Mouse (Mus musculus) limb, embryonic 13.5 days (tissue): Measurements from ENCODE around the gene Ascc1. TPM values are rescaled to one million over a fixed set of nuclear protein-coding genes. Genes with fewer than 3 reads are reported as not detected.

Experiments used
- ATAC-seq: fragments of 200-750 bp; cut with Nextera tagmentation; 2 replicates; pipeline ENCODE4 v1.8.0; 2017; ENCODE audit warnings: low read depth, moderate number of reproducible peaks, moderate TSS enrichment; ENCODE audit not compliant: low FRiP score
- H3K27ac ChIP-seq: fragments of 300-500 bp; sonication (generic); 2 replicates; pipeline ENCODE4 v1.5.1; 2015; ENCODE audit warnings: inconsistent platforms, mild to moderate bottlenecking, moderate library complexity
- H3K27me3 ChIP-seq: fragments of 300-500 bp; sonication (generic); 2 replicates; pipeline ENCODE4 v1.6.1; 2015; ENCODE audit warnings: mild to moderate bottlenecking, inconsistent platforms
- H3K36me3 ChIP-seq: fragments of 300-500 bp; sonication (generic); 2 replicates; pipeline ENCODE4 v1.6.1; 2015; ENCODE audit warnings: inconsistent platforms, mild to moderate bottlenecking, moderate library complexity
- H3K4me1 ChIP-seq: fragments of 300-500 bp; sonication (generic); 2 replicates; pipeline ENCODE4 v1.6.1; 2015; ENCODE audit warnings: inconsistent platforms
- H3K4me2 ChIP-seq: fragments of 300-500 bp; sonication (generic); replicated peaks from 2 replicates; pipeline ENCODE4 v1.6.1; 2015; ENCODE audit warnings: inconsistent platforms, mild to moderate bottlenecking, moderate library complexity
- H3K4me3 ChIP-seq: fragments of 300-500 bp; sonication (generic); 2 replicates; pipeline ENCODE4 v1.5.1; 2015; ENCODE audit warnings: moderate library complexity, mild to moderate bottlenecking, inconsistent platforms
- H3K9ac ChIP-seq: fragments of 300-500 bp; sonication (generic); 2 replicates; pipeline ENCODE4 v1.6.1; 2015; ENCODE audit warnings: mild to moderate bottlenecking, inconsistent platforms
- H3K9me3 ChIP-seq: fragments of 300-500 bp; sonication (generic); 2 replicates; pipeline ENCODE4 v1.6.1; 2016; ENCODE audit warnings: inconsistent platforms
- WGBS: fragments of 180-500 bp; shearing (Covaris S2); methylation state at CpG from one replicate; pipeline ENCODE4 v1.1.7; 2015; 5-methylcytosine and 5-hydroxymethylcytosine counted together
- polyA plus RNA-seq: library from polyadenylated mRNA; unstranded; fragments of >200 nt; fragmentation: Nextera tagmentation; extraction: Ambion mirVana; gene quantifications from 2 replicates; pipeline ENCODE4 v1.2.1, GENCODE M21; 2015

The Ascc1 gene
- polyA plus RNA-seq, 1 experiment from 2014 or later = 44.9 TPM

DNA sequence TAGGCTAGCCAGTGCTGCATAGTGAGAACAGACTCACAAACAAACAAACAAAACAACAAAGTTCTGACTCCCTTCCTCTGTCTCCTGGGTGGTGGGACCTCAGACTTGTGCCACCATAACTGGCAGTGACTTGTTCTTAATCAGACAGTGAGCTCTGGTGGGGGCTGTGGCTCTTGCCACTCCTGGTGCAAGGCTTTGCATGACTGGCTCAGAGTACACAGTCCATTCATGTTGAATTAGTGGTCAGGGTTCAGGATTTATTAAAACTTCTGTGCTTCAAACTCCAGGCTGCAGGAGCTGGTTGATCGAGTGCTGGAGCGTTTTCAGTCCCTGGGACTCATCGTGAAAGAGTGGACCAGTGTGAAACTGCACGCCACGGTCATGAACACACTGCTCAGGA lies 59.6 kb downstream of the Ascc1 start:
- H3K27me3 ChIP-seq = no peaks in the 10 kb centered on the region
- H3K36me3 ChIP-seq = peaks cover 25% of the 10 kb centered on the region
- no peak overlapping the region for H3K4me2 ChIP-seq
- WGBS = 74% methylated on average over 5 of the region's 5 CpGs
- no peak overlapping the region for H3K27ac ChIP-seq
- peaks cover 9% of the 10 kb centered on the region for H3K9me3 ChIP-seq
- H3K9ac ChIP-seq = no peak overlapping the region
- no peak for ATAC-seq
- peaks cover 9% of the 10 kb centered on the region; the same call in 1 of the 2 replicates for H3K4me1 ChIP-seq
- no peak overlapping the region for H3K4me3 ChIP-seq

- Histone ChIP-seq H3K9me3 (peaks cover 2% of the 10 kb centered on the region), H3K4me2 (no peak overlapping the region), H3K27me3 (no peaks in the 10 kb centered on the region), H3K36me3 (peaks cover 17% of the 10 kb centered on the region), H3K9ac (no peak overlapping the region), H3K27ac (no peak overlapping the region; the same call in 1 of the 2 replicates), H3K4me3 (no peak overlapping the region), H3K4me1 (peaks cover 9% of the 10 kb centered on the region; the same call in 1 of the 2 replicates)
- no peak for ATAC-seq
- 36% methylated on average over 5 of the region's 5 CpGs for WGBS
Measured at GRCm38 (mm10) chr10:60062931-60063330, 60.3 kb downstream of the Ascc1 start.

GRCm38 (mm10) chr10:60066524-60066923 lies 63.9 kb downstream of the Ascc1 start:
- Histone ChIP-seq H3K9me3 (no peaks in the 10 kb centered on the region), H3K4me1 (peaks cover 24% of the 10 kb centered on the region), H3K27me3 (no peaks in the 10 kb centered on the region), H3K4me3 (no peak overlapping the region), H3K27ac (no peak overlapping the region), H3K4me2 (no peak overlapping the region), H3K9ac (no peak overlapping the region), H3K36me3 (peaks cover 16% of the 10 kb centered on the region)
- no peak for ATAC-seq
- 66% methylated on average over 3 of the region's 3 CpGs for WGBS

DNA sequence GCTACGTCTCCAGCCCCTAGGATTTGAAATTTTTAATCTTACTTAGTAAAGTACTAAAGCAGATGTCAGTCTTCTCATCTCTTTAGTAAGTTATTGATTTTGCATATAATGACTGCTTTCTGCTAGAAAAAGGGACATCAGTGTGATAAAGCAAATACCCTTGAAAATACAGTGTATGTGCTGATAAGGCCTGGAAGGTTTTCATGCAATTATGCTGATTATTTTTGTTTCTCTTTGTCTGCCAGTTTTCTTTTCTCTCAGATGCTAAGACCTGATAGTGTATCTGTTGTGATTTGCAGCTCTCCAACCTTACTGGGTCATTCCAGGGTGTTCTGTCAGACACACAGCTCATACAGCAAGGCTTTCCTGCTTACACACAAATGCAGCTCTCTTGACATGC lies 72.6 kb downstream of the Ascc1 start:
- 85% methylated on average over 1 of the region's 1 CpGs for WGBS
- no peak for ATAC-seq

DNA sequence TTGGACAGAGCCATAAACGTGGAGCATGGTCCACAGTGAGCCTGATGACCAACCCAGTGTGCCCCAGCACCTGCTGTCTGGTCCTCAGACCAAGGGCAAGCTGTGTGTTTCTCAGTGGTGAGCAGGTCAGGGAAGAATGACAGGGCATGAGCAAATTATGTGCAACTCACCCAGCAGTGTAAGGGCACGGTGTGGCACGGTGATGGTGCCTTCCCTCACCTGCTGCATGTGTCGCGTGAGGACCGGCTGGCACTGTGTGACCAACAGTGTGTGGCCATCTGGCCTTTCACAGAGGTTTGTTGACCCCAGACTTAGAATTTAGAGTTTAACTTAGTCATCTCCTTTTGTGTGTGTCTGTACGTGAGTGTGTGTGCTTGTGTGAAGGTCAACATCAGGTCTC lies 74.6 kb downstream of the Ascc1 start:
- Histone ChIP-seq H3K27me3 (no peaks in the 10 kb centered on the region), H3K36me3 (no peaks in the 10 kb centered on the region), H3K4me1 (peaks cover 47% of the 10 kb centered on the region), H3K4me3 (no peak overlapping the region), H3K9ac (no peak overlapping the region), H3K27ac (no peak overlapping the region), H3K4me2 (no peak overlapping the region), H3K9me3 (no peaks in the 10 kb centered on the region)
- no peak for ATAC-seq
- WGBS = 91% methylated on average over 7 of the region's 7 CpGs

More for the DNA sequence above, 72.6 kb downstream of the Ascc1 start:
- no peak overlapping the region for H3K4me2 ChIP-seq
- H3K9me3 ChIP-seq = no peaks in the 10 kb centered on the region
- no peaks in the 10 kb centered on the region for H3K27me3 ChIP-seq
- peaks cover 26% of the 10 kb centered on the region for H3K4me1 ChIP-seq
- H3K36me3 ChIP-seq = no peaks in the 10 kb centered on the region
- H3K4me3 ChIP-seq = no peak overlapping the region
- no peak overlapping the region for H3K9ac ChIP-seq
- no peak overlapping the region for H3K27ac ChIP-seq

GRCm38 (mm10) chr10:60077736-60078560 lies 75.3 kb downstream of the Ascc1 start:
- Histone ChIP-seq H3K27me3 (no peaks in the 10 kb centered on the region), H3K4me2 (no peak overlapping the region), H3K4me1 (peaks cover 49% of the 10 kb centered on the region), H3K9me3 (no peaks in the 10 kb centered on the region), H3K36me3 (no peaks in the 10 kb centered on the region), H3K9ac (no peak overlapping the region), H3K27ac (no peak overlapping the region), H3K4me3 (no peak overlapping the region)
- no peak for ATAC-seq
- 63% methylated on average over 18 of the region's 18 CpGs for WGBS

DNA sequence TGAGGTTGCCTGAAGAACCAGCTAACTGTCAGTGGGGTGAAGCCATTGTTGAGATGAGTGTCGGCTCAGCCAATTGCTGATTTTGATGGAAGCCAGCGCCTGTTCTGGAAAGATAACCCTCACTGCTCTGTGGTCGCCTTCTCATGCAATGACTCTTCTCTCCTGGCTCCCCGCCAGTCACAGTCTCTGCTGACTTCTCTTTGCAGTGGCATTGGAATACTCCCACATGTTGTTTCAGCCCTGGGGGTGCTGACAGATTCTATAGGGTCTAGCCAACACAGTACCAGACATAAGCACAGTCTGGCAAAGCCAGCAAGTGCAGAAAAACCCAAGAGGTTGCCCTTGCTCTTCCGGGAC lies 75.9 kb downstream of the Ascc1 start:
- peaks cover 49% of the 10 kb centered on the region for H3K4me1 ChIP-seq
- H3K36me3 ChIP-seq = no peaks in the 10 kb centered on the region
- H3K9ac ChIP-seq = no peak overlapping the region
- H3K4me3 ChIP-seq = no peak overlapping the region
- WGBS = 71% methylated on average over 5 of the region's 5 CpGs
- no peaks in the 10 kb centered on the region for H3K9me3 ChIP-seq
- ATAC-seq = no peak
- H3K4me2 ChIP-seq = no peak overlapping the region
- no peak overlapping the region for H3K27ac ChIP-seq
- H3K27me3 ChIP-seq = no peaks in the 10 kb centered on the region

GRCm38 (mm10) chr10:60080171-60080570 lies 77.6 kb downstream of the Ascc1 start:
- Histone ChIP-seq H3K27ac (peak overlapping the region; percentile 81), H3K4me1 (peaks cover 49% of the 10 kb centered on the region), H3K4me2 (peak overlapping the region; percentile 29), H3K27me3 (no peaks in the 10 kb centered on the region), H3K9ac (no peak overlapping the region), H3K9me3 (no peaks in the 10 kb centered on the region), H3K4me3 (no peak overlapping the region), H3K36me3 (no peaks in the 10 kb centered on the region)
- no peak for ATAC-seq
- WGBS = 75% methylated on average over 3 of the region's 3 CpGs

DNA sequence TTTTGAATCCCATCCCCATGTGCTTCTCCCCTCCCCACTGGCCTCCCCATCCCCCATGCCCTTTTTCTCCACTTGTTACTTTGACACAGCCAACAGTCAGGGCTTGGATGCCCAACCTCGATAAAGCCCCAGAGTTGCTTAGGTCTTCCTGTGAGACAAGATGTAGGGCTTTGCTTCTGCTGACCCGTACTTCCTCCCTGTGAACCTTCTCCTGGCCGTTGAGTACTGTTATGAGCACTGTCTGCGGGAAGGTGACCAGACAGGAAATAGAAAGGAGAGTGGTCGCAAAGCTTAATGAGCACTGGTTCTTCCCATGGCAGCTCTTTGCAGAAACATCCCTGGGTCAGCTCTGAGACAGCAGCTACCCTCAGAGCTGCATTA lies 78.0 kb downstream of the Ascc1 start:
- H3K4me1 ChIP-seq = peaks cover 49% of the 10 kb centered on the region
- peak overlapping the region; percentile 29 for H3K4me2 ChIP-seq
- no peaks in the 10 kb centered on the region for H3K9me3 ChIP-seq
- H3K9ac ChIP-seq = 0 out of 2 replicates have a peak overlapping the region, but pooled peaks have one; percentile 0
- no peaks in the 10 kb centered on the region for H3K27me3 ChIP-seq
- peak overlapping the region; percentile 81 for H3K27ac ChIP-seq
- H3K36me3 ChIP-seq = no peaks in the 10 kb centered on the region
- no peak overlapping the region for H3K4me3 ChIP-seq
- 12% methylated on average over 5 of the region's 5 CpGs for WGBS
- 0 out of 2 replicates have a peak, but pooled peaks have one; percentile 4 for ATAC-seq

DNA sequence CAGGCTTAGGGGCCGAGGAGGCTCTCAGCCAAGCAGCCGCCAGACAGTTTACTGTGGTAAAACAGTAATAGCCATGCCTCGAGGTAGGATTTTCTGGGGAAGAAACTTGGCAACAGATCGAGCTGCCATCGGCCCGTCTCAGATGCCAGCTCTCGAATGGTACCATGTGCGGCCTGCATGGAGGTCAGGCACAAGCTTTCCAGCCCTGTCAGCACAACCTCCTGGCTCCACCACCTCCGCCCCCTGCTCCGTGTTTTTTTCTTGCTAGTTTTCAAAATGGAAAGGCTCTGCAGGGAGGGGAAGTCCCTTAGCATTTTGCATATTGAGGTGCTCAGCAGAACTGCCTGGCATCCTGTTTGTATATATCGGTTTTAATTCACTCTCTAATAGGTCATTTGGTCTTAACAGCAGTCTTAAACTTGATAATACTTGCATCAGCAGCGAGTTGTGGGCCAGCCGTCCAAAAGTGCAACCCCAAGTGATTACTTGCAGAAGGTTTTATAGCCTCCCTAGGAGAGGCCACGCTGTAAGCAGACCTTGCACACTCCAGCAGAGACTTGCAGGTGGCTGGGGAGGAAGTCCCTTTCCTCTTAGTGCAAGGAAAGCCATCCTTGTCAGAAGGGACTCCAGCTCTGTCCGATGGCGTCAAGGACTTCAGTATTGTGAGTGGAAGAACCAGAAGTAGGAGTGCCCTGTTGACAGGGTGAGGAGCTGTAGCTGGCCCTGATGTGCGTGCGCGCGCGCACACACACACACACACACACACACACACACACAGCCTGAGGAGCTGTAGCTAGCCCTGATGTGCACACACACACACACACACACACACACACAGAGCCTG lies 78.6 kb downstream of the Ascc1 start:
- 31% methylated on average over 21 of the region's 21 CpGs for WGBS
- 0 out of 2 replicates have a peak overlapping the region, but pooled peaks have one; percentile 13 for H3K9ac ChIP-seq
- H3K27ac ChIP-seq = peak overlapping the region; percentile 81
- H3K4me1 ChIP-seq = peaks cover 49% of the 10 kb centered on the region
- H3K4me3 ChIP-seq = no peak overlapping the region
- ATAC-seq = peak; percentile 30; the same call in 1 of the 2 replicates
- H3K4me2 ChIP-seq = peak overlapping the region; percentile 29
- H3K36me3 ChIP-seq = no peaks in the 10 kb centered on the region
- no peaks in the 10 kb centered on the region for H3K9me3 ChIP-seq
- no peaks in the 10 kb centered on the region for H3K27me3 ChIP-seq

DNA sequence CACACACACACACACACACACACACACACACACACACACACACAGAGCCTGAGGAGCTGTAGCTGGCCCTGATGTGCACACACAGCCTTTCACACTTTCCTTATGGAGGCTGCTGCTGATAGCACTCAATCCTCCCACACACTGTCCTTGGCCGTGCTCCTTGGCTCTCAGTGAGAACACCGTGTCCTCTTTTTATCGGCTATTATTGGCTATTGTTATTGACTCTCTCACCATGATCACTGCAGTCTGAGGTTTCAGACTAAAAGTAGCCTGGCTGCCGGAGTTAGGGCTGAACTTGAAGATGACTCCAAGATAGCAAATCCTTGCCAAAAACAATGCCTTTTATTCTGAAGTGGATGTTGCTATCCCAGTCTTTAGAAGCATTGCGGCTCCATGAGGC lies 79.3 kb downstream of the Ascc1 start:
- Histone ChIP-seq H3K36me3 (no peaks in the 10 kb centered on the region), H3K4me2 (no peak overlapping the region), H3K27ac (peak overlapping the region; percentile 81), H3K4me3 (no peak overlapping the region), H3K4me1 (peaks cover 49% of the 10 kb centered on the region), H3K9me3 (no peaks in the 10 kb centered on the region), H3K27me3 (no peaks in the 10 kb centered on the region), H3K9ac (no peak overlapping the region)
- WGBS = 58% methylated on average over 5 of the region's 5 CpGs
- ATAC-seq = peak; percentile 18; the same call in 1 of the 2 replicates

- Histone ChIP-seq H3K9ac (no peak overlapping the region), H3K27ac (no peak overlapping the region), H3K4me1 (peaks cover 34% of the 10 kb centered on the region), H3K4me2 (no peak overlapping the region), H3K36me3 (no peaks in the 10 kb centered on the region), H3K9me3 (no peaks in the 10 kb centered on the region), H3K27me3 (no peaks in the 10 kb centered on the region), H3K4me3 (no peak overlapping the region)
- 91% methylated on average over 4 of the region's 4 CpGs for WGBS
- ATAC-seq = no peak
Measured at GRCm38 (mm10) chr10:60084065-60084464, 81.5 kb downstream of the Ascc1 start.
